Mouse (Mus musculus): ENCODE measurements around the gene Olfr1370. TPM values are rescaled to one million over a fixed set of nuclear protein-coding genes. Genes with fewer than 3 reads are reported as not detected.

Olfr1370 gene
- total RNA-seq, 1 experiment: not detected

- no peak for DNase-seq (ENCODE audit: low read depth, low spot score)
- no peak overlapping the region for H3K4me3 ChIP-seq (ENCODE audit: insufficient read depth in 1 of 2, low read depth in 1 of 2, low read length in 2 of 2, poor library complexity in 1 of 2, severe bottlenecking in 1 of 2)
- TF ChIP-seq MAFK (IDR thresholded peaks at IDR 0.05; ENCODE audit: insufficient read depth, low read depth, low read length) (no peak), ZNF384 (IDR thresholded peaks at IDR 0.05; ENCODE audit: low read depth, low read length) (no peak), CHD2 (IDR thresholded peaks at IDR 0.05; ENCODE audit: low read depth, low read length) (no peak), ZC3H11A (IDR thresholded peaks at IDR 0.05; ENCODE audit: borderline replicate concordance, low read depth, low read length) (no peak), HCFC1 (IDR thresholded peaks at IDR 0.05; ENCODE audit: borderline replicate concordance, insufficient read depth, low read length) (no peak)
- H3K9ac ChIP-seq (ENCODE audit: insufficient read depth, low read depth, low read length, poor library complexity, severe bottlenecking): no peak overlapping the region
- no peak overlapping the region for H3K27ac ChIP-seq (ENCODE audit: insufficient read depth, low read depth, low read length, poor library complexity, severe bottlenecking)
- H3K9me3 ChIP-seq (ENCODE audit: control insufficient read depth, insufficient read depth, low read depth, low read length): no peaks in the 10 kb centered on the region
- in situ Hi-C loops (cut with MboI; ENCODE audit: low sequenced_read_pairs in 2 of 2, unreplicated experiment in 2 of 2): no loop called here
- no peaks in the 10 kb centered on the region for H3K4me1 ChIP-seq (ENCODE audit: control insufficient read depth in 2 of 2, insufficient read depth in 2 of 2, low read length in 2 of 2, poor library complexity in 1 of 2)
- H3K36me3 ChIP-seq (ENCODE audit: control insufficient read depth, insufficient read depth, low read length, poor library complexity, severe bottlenecking): no peaks in the 10 kb centered on the region
Observed at GRCm38 (mm10) chr13:21082686-21083085, 7.9 kb upstream of the Olfr1370 start.

GRCm38 (mm10) chr13:21066021-21066420 lies 8.7 kb downstream of the Olfr1370 start:
- in situ Hi-C loops (cut with MboI; ENCODE audit: low sequenced_read_pairs in 2 of 2, unreplicated experiment in 2 of 2): no loop called here

GRCm38 (mm10) chr13:21050118-21050517 lies 24.6 kb downstream of the Olfr1370 start:
- no peaks in the 10 kb centered on the region for H3K4me1 ChIP-seq (ENCODE audit: control insufficient read depth in 2 of 2, insufficient read depth in 2 of 2, low read length in 2 of 2, poor library complexity in 1 of 2)
- H3K9ac ChIP-seq (ENCODE audit: insufficient read depth, low read depth, low read length, poor library complexity, severe bottlenecking): no peak overlapping the region
- no peaks in the 10 kb centered on the region for H3K9me3 ChIP-seq (ENCODE audit: control insufficient read depth, insufficient read depth, low read depth, low read length)
- TF ChIP-seq HCFC1 (IDR thresholded peaks at IDR 0.05; ENCODE audit: borderline replicate concordance, insufficient read depth, low read length): no peak
- TF ChIP-seq ZC3H11A (IDR thresholded peaks at IDR 0.05; ENCODE audit: borderline replicate concordance, low read depth, low read length): no peak
- TF ChIP-seq ZNF384 (IDR thresholded peaks at IDR 0.05; ENCODE audit: low read depth, low read length): no peak
- TF ChIP-seq MAFK (IDR thresholded peaks at IDR 0.05; ENCODE audit: insufficient read depth, low read depth, low read length): no peak
- TF ChIP-seq CHD2 (IDR thresholded peaks at IDR 0.05; ENCODE audit: low read depth, low read length): no peak
- no peak for DNase-seq (ENCODE audit: low read depth, low spot score)
- no peak overlapping the region for H3K27ac ChIP-seq (ENCODE audit: insufficient read depth, low read depth, low read length, poor library complexity, severe bottlenecking)
- H3K4me3 ChIP-seq (ENCODE audit: insufficient read depth in 1 of 2, low read depth in 1 of 2, low read length in 2 of 2, poor library complexity in 1 of 2, severe bottlenecking in 1 of 2): no peak overlapping the region
- H3K36me3 ChIP-seq (ENCODE audit: control insufficient read depth, insufficient read depth, low read length, poor library complexity, severe bottlenecking): no peaks in the 10 kb centered on the region
- in situ Hi-C loops (cut with MboI; ENCODE audit: low sequenced_read_pairs in 2 of 2, unreplicated experiment in 2 of 2): no loop called here

More at GRCm38 (mm10) chr13:21066021-21066420, 8.7 kb downstream of the Olfr1370 start:
- DNase-seq (ENCODE audit: low read depth, low spot score): no peak
- Histone ChIP-seq H3K9ac (ENCODE audit: insufficient read depth, low read depth, low read length, poor library complexity, severe bottlenecking) (no peak overlapping the region), H3K9me3 (ENCODE audit: control insufficient read depth, insufficient read depth, low read depth, low read length) (no peaks in the 10 kb centered on the region), H3K36me3 (ENCODE audit: control insufficient read depth, insufficient read depth, low read length, poor library complexity, severe bottlenecking) (no peaks in the 10 kb centered on the region), H3K4me3 (ENCODE audit: insufficient read depth in 1 of 2, low read depth in 1 of 2, low read length in 2 of 2, poor library complexity in 1 of 2, severe bottlenecking in 1 of 2) (no peak overlapping the region), H3K4me1 (ENCODE audit: control insufficient read depth in 2 of 2, insufficient read depth in 2 of 2, low read length in 2 of 2, poor library complexity in 1 of 2) (no peaks in the 10 kb centered on the region), H3K27ac (ENCODE audit: insufficient read depth, low read depth, low read length, poor library complexity, severe bottlenecking) (no peak overlapping the region)
- no peak for TF ChIP-seq ZC3H11A (IDR thresholded peaks at IDR 0.05; ENCODE audit: borderline replicate concordance, low read depth, low read length)
- TF ChIP-seq CHD2 (IDR thresholded peaks at IDR 0.05; ENCODE audit: low read depth, low read length): no peak
- no peak for TF ChIP-seq ZNF384 (IDR thresholded peaks at IDR 0.05; ENCODE audit: low read depth, low read length)
- TF ChIP-seq MAFK (IDR thresholded peaks at IDR 0.05; ENCODE audit: insufficient read depth, low read depth, low read length): no peak
- no peak for TF ChIP-seq HCFC1 (IDR thresholded peaks at IDR 0.05; ENCODE audit: borderline replicate concordance, insufficient read depth, low read length)

GRCm38 (mm10) chr13:21040589-21041199 lies 34.1 kb downstream of the Olfr1370 start:
- Histone ChIP-seq H3K27ac (ENCODE audit: insufficient read depth, low read depth, low read length, poor library complexity, severe bottlenecking) (no peak overlapping the region), H3K9me3 (ENCODE audit: control insufficient read depth, insufficient read depth, low read depth, low read length) (no peaks in the 10 kb centered on the region), H3K4me1 (ENCODE audit: control insufficient read depth in 2 of 2, insufficient read depth in 2 of 2, low read length in 2 of 2, poor library complexity in 1 of 2) (no peaks in the 10 kb centered on the region), H3K36me3 (ENCODE audit: control insufficient read depth, insufficient read depth, low read length, poor library complexity, severe bottlenecking) (no peaks in the 10 kb centered on the region), H3K4me3 (ENCODE audit: insufficient read depth in 1 of 2, low read depth in 1 of 2, low read length in 2 of 2, poor library complexity in 1 of 2, severe bottlenecking in 1 of 2) (no peak overlapping the region), H3K9ac (ENCODE audit: insufficient read depth, low read depth, low read length, poor library complexity, severe bottlenecking) (no peak overlapping the region)
- in situ Hi-C loops (cut with MboI; ENCODE audit: low sequenced_read_pairs in 2 of 2, unreplicated experiment in 2 of 2): loop anchor here in 1 of 2 experiments (25.0 kb wide), 1 partner anchor 453 kb away; no protein-coding TSS in a partner anchor
- no peak for DNase-seq (ENCODE audit: low read depth, low spot score)
- TF ChIP-seq CHD2 (IDR thresholded peaks at IDR 0.05; ENCODE audit: low read depth, low read length): no peak
- TF ChIP-seq MAFK (IDR thresholded peaks at IDR 0.05; ENCODE audit: insufficient read depth, low read depth, low read length): no peak
- TF ChIP-seq ZNF384 (IDR thresholded peaks at IDR 0.05; ENCODE audit: low read depth, low read length): no peak
- TF ChIP-seq HCFC1 (IDR thresholded peaks at IDR 0.05; ENCODE audit: borderline replicate concordance, insufficient read depth, low read length): no peak
- no peak for TF ChIP-seq ZC3H11A (IDR thresholded peaks at IDR 0.05; ENCODE audit: borderline replicate concordance, low read depth, low read length)

Measured in ES-E14 (cell line).